Mouse (Mus musculus) adrenal gland, adult 18-20 months (tissue): ENCODE results near the gene Cacna1d. TPM values are rescaled to one million over a fixed set of nuclear protein-coding genes. Genes with fewer than 3 reads are reported as not detected.

Experiments
- DNase-seq, 2 experiments: peaks; one replicate each; pipeline ENCODE4 v3.0.0; 2021 to 2022; ENCODE audit warnings: low spot score in 2 of 2
- total RNA-seq, 2 experiments: library from RNA; stranded (reverse); gene quantifications; 1 replicate in 1 of 2; 2 replicates in 1 of 2; pipeline ENCODE4 v1.2.3; 2021

Gene Cacna1d
- total RNA-seq, 2 experiments from 2014 or later: 12.4 to 13.8 TPM

GRCm38 (mm10) chr14:30043356-30043940, 447.8 kb downstream of the Cacna1d start:
- DNase-seq: no peak

DNA sequence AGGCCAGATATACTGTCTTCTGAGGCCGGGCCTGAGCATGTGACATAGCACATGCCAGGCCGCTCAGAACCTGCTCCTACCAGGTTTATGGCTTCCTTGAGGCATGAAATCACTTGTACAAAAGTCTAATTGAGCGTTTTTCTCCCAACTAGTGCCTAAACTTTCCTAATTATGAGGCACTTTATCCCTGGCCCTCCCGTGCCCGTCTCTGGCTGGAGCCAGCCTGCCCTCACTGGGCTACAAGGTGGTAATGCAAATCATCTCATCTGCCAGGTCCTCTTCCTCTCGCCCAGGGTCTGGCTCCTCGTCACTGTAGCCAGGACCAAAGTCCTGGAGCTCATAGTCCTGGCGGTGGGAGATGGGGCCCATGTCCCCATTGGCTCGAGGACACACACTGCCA, 449.4 kb downstream of the Cacna1d start:
- DNase-seq: no peak

- no peak for DNase-seq
Observed at GRCm38 (mm10) chr14:30039413-30039812, 451.8 kb downstream of the Cacna1d start.

GRCm38 (mm10) chr14:30038431-30038830, 452.8 kb downstream of the Cacna1d start:
- DNase-seq: no peak

GRCm38 (mm10) chr14:30033405-30033804, 457.9 kb downstream of the Cacna1d start:
- no peak for DNase-seq

DNA sequence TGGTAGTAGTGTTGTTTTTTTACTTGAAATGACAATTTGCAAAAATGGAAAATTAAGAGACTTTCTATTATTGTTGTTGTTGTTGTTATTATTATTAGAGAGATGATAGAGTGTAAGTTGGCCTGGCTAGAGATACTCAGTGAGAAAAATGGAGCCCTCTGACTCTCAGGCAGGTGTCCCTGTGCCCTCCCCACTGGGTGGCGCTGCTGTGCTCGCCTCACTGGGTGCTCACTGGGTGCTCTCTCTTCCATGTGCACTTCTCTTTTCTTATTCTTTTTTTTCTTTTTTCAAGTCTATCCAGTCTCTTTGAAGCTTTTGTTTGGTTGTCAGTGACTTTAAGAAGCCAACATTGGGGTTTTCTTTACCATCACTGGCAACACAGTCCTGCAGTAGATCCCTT, 463.9 kb downstream of the Cacna1d start:
- DNase-seq: peak in 1 of 2 experiments; percentile 41

- no peak for DNase-seq
Observed at GRCm38 (mm10) chr14:30024387-30024786, 466.9 kb downstream of the Cacna1d start.

- no peak for DNase-seq
Observed at GRCm38 (mm10) chr14:30022471-30022870, 468.8 kb downstream of the Cacna1d start.

DNA sequence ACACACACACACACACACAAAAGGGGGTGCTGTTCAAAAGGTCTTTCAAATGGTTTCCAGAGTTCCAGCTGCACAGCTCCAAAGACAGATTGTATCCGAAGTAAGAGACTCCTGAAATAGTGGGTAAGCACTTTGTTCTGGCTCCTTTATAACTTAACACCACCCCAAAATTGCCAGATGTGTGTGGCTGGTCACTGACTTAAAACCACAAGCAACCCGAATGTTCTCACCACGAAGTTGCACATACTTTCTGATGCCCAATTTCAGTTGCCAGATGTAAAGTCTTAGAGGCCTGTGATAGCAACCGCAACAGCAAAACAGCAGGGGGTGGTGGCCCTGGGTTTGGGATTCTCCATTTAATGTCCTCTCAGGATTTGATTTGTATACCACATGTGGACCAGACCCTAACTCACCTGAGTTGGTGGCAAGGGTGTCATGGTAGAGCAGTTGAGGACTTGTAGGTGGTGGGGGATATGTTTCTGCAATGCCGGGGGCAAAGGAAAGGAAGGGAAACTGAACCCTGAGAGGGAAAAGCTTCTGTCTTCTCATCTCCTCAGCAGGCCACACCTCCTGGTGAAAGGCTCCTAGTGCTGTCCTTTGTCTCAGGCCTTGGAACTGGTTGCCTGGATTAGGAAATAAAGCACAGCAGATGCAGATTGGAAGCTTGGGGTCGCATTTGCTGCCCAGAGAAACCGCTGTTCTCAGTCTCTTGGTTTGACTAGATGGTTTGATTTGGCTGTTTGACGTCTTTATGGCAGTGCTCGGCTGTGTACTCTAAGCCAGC, 471.3 kb downstream of the Cacna1d start:
- DNase-seq: no peak

GRCm38 (mm10) chr14:30019375-30019774, 471.9 kb downstream of the Cacna1d start:
- no peak for DNase-seq

DNA sequence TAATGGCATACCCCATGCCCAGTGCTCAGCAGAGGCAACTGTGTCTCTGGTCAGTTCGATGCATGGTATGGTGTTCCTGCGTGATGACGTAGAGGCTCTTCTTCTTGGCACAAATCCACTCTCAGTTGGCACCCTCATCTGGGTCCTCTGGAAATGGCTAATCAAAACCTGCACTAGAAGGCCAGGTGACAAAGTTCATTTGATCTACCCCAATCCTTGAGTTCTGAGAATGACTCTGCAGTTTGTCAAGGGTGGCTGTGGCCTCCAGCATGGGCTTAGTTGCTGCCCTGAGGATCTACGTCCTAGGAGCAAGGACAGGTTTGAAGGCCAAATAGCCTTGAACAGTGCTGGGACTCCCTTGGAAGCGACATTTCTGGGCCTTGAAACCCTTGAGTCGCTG, 472.4 kb downstream of the Cacna1d start:
- no peak for DNase-seq

GRCm38 (mm10) chr14:30018463-30018801, 472.8 kb downstream of the Cacna1d start:
- DNase-seq: no peak

DNA sequence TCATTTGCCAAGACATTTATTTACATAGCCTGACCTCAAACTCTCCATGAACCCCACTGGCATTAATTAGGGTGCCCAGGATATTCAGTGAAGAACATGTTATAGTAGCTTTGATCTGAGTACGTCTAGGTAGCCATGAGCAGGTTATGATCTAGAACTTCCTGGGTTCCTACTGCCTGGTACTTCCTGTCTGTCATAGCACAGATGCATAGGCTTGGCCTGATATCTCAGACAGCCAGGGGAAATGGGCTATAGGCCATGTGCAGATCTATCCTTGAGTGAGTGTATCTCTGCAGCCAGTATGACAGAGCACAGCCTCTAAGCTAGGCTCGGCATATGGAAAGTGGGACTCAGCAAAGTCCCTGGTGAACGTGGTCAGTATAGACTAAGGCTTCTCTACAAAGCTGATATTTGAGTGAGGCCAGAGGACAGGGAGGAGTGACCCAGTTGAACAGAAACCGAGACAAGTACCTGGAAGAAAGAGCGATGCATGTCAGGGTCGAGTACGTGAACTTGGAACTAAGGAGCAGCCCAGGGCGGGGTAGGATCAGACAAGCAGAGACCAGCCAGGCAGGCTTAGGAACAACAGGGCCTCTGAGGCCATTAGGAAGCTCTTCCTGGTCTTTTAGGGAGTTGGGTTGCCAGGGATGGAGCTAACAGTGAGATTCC, 473.3 kb downstream of the Cacna1d start:
- DNase-seq: no peak

DNA sequence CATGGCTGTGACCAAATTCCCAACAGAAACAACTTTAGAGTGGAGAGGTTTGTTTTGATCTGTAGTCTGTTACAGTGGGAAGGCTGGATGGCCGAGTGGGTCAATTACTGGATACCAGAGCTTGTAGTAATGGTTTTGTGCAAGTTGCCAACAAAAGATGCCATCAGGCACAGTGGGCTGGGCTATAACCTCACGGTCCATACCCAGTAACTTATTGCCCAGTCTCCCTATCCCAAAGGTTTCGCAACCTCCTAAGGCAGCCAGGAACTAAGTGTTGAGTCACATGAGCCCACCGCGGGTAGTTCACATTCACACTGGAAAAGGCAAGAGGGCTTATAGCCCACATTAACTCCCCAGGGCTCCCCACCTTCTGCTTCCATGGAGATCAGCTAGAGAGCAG, 474.6 kb downstream of the Cacna1d start:
- DNase-seq: no peak

GRCm38 (mm10) chr14:30015008-30015407, 476.2 kb downstream of the Cacna1d start:
- no peak for DNase-seq

DNA sequence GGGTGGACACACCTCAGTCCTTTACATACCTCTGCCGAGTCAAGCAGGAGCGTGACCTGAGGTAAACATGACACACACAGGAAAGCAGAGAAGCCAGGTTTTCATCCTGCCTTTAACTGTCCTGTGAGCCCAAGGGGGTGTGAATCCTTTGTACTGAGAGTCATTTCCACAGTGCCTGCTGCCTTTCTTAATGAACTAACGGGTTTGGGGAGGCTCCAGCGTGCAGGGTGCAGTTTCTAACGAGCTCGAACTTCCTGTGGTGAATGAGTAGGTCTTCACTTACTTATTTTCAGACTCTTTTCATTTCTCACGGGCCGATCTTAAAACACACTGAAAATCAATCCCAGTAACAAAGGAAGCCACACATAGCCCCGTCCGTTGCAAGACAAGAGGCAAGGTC, 476.8 kb downstream of the Cacna1d start:
- no peak for DNase-seq

DNA sequence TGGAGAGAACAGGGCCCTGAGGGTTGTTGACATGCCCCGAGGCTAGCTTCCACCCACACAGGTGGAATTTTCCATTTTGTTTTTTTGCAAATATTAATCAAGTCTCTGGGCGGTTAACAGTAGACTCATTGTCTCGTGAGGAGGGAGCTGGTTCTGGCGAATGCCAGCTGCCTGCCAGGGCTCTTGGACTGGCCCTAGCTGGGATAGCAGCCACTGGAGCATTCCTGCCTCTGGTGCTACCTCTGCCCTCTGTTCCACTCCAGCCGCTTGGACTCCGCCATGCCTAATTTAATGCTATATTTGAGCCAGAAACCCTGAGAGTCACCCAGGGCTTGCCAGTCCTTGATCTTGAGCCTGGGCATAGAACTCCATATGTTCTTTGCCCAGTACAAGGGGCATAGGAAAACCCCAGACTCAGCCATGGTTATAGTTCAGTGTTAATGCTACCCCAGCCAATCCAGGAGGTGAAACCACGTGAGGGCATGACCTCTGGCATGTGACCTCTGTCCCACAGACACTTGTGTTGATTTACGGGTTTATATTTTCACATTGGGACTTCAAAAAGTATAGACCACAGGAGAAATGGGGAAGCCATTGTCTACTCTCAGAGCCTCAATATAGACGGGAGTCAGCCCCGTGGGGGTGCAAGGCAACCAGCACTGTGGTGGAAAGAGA, 479.2 kb downstream of the Cacna1d start:
- no peak for DNase-seq

DNA sequence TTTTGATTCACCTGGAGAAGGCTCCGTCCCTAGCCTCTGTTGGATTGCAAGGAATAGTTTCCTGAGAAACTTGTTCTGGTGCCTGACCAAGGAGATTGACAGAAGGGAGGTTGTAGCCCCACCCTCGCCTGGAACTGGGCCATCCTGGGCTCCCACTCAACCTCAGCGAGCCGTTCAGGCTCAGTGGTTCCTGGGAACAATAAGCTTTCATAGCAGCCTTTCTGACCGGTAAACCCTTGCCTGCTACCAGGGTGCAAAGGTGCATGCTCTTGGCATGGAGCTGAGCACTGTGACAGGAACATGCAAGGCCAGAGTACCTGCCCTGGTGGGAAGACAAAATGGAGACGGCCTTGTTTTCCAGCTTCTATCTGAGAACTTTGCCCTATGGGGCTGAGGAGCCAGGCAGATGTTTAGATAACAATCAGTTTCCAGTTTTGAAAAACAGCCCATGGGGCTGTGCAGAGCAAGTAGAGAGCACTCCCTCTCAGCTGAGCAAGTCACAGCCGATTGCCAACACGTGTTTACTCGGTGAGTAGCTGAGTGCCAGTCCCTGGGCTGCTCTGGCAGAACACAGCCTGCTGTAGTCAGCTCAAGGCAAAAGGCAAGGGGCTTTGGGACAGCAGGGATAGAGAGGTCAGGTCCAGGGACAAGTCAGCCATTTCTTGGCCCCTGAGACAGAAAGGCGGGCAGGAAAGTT, 481.2 kb downstream of the Cacna1d start:
- peak in 1 of 2 experiments; percentile 35 for DNase-seq

DNA sequence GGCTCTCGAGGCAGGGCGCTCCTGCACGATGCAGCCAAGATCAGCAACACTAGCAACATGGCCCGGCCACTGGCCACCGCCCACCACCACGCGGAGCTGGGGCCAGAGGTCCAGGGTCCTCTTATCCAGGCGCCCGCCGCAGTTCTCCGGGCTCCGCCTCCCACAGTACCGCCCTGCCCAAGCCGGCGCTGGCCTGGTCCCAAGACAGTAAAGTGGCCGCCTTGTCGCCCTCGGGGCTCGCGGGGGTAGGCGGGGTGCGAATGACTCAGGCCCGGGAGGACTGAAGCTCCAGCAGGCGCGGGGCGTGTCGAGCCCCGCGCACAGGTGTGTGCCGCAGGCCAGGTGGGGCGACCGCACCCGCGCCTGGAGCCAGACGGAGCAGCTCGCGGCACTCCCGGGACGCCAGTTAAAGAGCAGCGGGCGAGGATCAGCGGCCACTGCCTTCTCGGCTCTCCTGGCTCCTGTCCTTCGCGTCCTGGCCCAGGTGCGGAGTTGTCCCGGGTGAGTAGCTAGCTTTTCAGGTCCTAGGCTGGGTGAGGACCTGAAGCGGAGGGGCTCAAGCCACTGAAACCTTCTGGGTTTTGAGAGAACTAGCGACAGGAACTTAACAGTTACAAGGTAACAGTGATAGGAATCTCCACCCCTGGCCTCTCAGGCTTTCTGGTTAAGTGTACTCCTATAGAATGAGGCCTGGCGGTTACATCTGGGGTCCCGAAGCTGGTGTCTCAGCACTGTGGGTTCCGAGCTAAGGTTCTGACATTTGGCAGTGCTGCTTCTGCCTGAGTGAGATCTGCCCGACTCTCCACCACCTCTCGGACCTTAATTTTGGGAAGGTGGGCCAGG, 482.3 kb downstream of the Cacna1d start, which contains the start of the genes Il17rb and Chdh:
TSS of gene Il17rb (minus strand) at position 164 of the 843 bp plus-strand sequence.
TSS of gene Chdh (plus strand) at position 291 of the 843 bp plus-strand sequence.
- peak; percentile 51 to 58 for DNase-seq

- DNase-seq: no peak
Observed at GRCm38 (mm10) chr14:29999475-29999811, 491.8 kb downstream of the Cacna1d start.
